In the genomic region with DNA sequence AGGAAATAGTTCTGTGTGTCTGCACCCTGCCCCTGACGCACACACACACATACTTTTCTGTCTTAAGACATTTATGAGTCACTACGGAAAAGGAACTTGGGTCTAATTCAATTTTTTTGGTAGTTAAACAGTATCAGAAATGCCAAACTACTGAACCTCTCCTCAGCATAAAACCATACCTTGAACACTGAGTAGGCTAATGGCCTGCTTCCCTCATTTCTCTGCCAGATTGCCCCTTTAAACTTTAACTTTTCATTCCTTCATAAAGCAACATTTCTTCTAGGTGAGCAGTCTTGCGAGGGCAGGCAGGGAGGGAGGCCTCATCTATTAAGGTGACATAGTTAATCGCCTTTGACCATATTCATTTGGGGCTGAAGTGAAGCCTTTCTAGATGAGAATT, we compare ENCODE assay signal across 27 mouse cellular contexts.
DNase-seq lines count a peak whose midpoint lies in the region; ATAC-seq and TF ChIP-seq lines count a peak whose summit lies in the region.
"Had no signal": no experiment of that assay in that cellular context is flagged by ENCODE, and none has a peak within 500 bp of the region (broad histone marks: within the 10 kb centered on the region; RNA-seq: fewer than 3 reads in every experiment).

No protein-coding gene starts in this region.

- H3K4me2 ChIP-seq in kidney, embryonic 15.5 days: no peak overlapping the region
- H3K4me2 ChIP-seq in liver, embryonic 12.5 days: no peak overlapping the region
- H3K4me2 ChIP-seq: embryonic facial prominence, embryonic 13.5 days; forebrain, embryonic 12.5 days; forebrain, embryonic 15.5 days; heart, embryonic 11.5 days; hindbrain, embryonic 12.5 days; hindbrain, embryonic 15.5 days had no signal

- TF ChIP-seq POLR2A in kidney, adult 2 months (IDR thresholded peaks at IDR 0.05; ENCODE audit: low read depth, low read length): no peak

- no peaks in the 10 kb centered on the region for H3K36me3 ChIP-seq in kidney, adult 2 months (ENCODE audit: control insufficient read depth, insufficient read depth, low read length)
- no peaks in the 10 kb centered on the region for H3K36me3 ChIP-seq in kidney, embryonic 15.5 days
- H3K36me3 ChIP-seq in liver, embryonic 12.5 days: no peaks in the 10 kb centered on the region
- H3K36me3 ChIP-seq: embryonic facial prominence, embryonic 10.5 days; embryonic facial prominence, embryonic 13.5 days; forebrain, embryonic 12.5 days; forebrain, embryonic 15.5 days; G1E; hindbrain, embryonic 12.5 days; hindbrain, embryonic 15.5 days had no signal

- no peaks in the 10 kb centered on the region for H3K27me3 ChIP-seq in kidney, adult 2 months (replicated peaks; ENCODE audit: control insufficient read depth, insufficient read depth, low read length)
- H3K27me3 ChIP-seq in kidney, embryonic 15.5 days: no peaks in the 10 kb centered on the region
- no peaks in the 10 kb centered on the region for H3K27me3 ChIP-seq in liver, embryonic 12.5 days (replicated peaks)
- H3K27me3 ChIP-seq: CH12.LX; embryonic facial prominence, embryonic 13.5 days; forebrain, embryonic 12.5 days; forebrain, embryonic 15.5 days; hindbrain, embryonic 12.5 days; hindbrain, embryonic 15.5 days had no signal

- no peak overlapping the region for H3K27ac ChIP-seq in kidney, adult 2 months (ENCODE audit: insufficient read depth, low read depth, low read length)
- peak overlapping the region; percentile 45; the same call in 1 of the 2 replicates for H3K27ac ChIP-seq in kidney, embryonic 15.5 days
- no peak overlapping the region for H3K27ac ChIP-seq in liver, embryonic 12.5 days
- H3K27ac ChIP-seq: embryonic facial prominence, embryonic 10.5 days; embryonic facial prominence, embryonic 13.5 days; forebrain, embryonic 12.5 days; forebrain, embryonic 15.5 days; hindbrain, embryonic 12.5 days; hindbrain, embryonic 15.5 days had no signal

- no peak overlapping the region for H3K4me3 ChIP-seq in kidney, adult 2 months (ENCODE audit: insufficient read depth, low read depth, low read length)
- no peak overlapping the region for H3K4me3 ChIP-seq in kidney, embryonic 15.5 days (replicated peaks)
- no peak overlapping the region for H3K4me3 ChIP-seq in liver, embryonic 12.5 days
- H3K4me3 ChIP-seq: embryonic facial prominence, embryonic 10.5 days; embryonic facial prominence, embryonic 13.5 days; erythroblast, embryonic 14.5 days; forebrain, embryonic 12.5 days; forebrain, embryonic 15.5 days; hindbrain, embryonic 12.5 days; hindbrain, embryonic 15.5 days had no signal

- no peak overlapping the region for H3K9ac ChIP-seq in kidney, embryonic 15.5 days
- no peak overlapping the region for H3K9ac ChIP-seq in liver, embryonic 12.5 days
- H3K9ac ChIP-seq: embryonic facial prominence, embryonic 13.5 days; forebrain, embryonic 12.5 days; forebrain, embryonic 15.5 days; hindbrain, embryonic 12.5 days; hindbrain, embryonic 15.5 days had no signal

- WGBS in kidney, adult 2 months: 31% methylated on average over 4 of the region's 4 CpGs
- WGBS in kidney, embryonic 15.5 days: 71% methylated on average over 4 of the region's 4 CpGs
- WGBS in liver, embryonic 12.5 days (ENCODE audit: insufficient replicate concordance): 79% methylated on average over 4 of the region's 4 CpGs

- no peak for TF ChIP-seq CTCF in kidney, adult 2 months (conservative IDR thresholded peaks at IDR 0.05; ENCODE audit: insufficient read depth, insufficient read length, low read depth, low read length)

- peak; percentile 13 for DNase-seq in kidney, adult 2 months
- no peak for DNase-seq in kidney, adult 18-20 months
- DNase-seq in kidney, postnatal 10 days: peak; percentile 8
- no peak for DNase-seq in lung, postnatal 10 days
- DNase-seq in cerebellum, postnatal 25 days: no peak
- DNase-seq: adrenal gland, adult 2 months; adrenal gland, postnatal 14 days; B cell, adult 2 months; cerebellum, adult 11 months; cerebellum, adult 2 months; cerebellum, adult 9-11 months; cerebellum, postnatal 36 days; embryo, embryonic 11 days; gastrocnemius, postnatal 14 days; heart, adult 11 months had no signal

- H3K4me1 ChIP-seq in kidney, adult 2 months (ENCODE audit: control insufficient read depth, insufficient read depth, low read length): no peaks in the 10 kb centered on the region
- H3K4me1 ChIP-seq in kidney, embryonic 15.5 days: no peaks in the 10 kb centered on the region
- H3K4me1 ChIP-seq in liver, embryonic 12.5 days: no peaks in the 10 kb centered on the region
- H3K4me1 ChIP-seq: embryonic facial prominence, embryonic 10.5 days; embryonic facial prominence, embryonic 13.5 days; forebrain, embryonic 12.5 days; forebrain, embryonic 15.5 days; hindbrain, embryonic 12.5 days; hindbrain, embryonic 15.5 days had no signal

- ATAC-seq in kidney, embryonic 15.5 days (replicated peaks; ENCODE audit: low FRiP score): peak; percentile 90
- no peak for ATAC-seq in liver, embryonic 12.5 days
- ATAC-seq: forebrain, embryonic 15.5 days had no signal

- H3K9me3 ChIP-seq in kidney, embryonic 15.5 days (replicated peaks): no peaks in the 10 kb centered on the region
- H3K9me3 ChIP-seq in liver, embryonic 12.5 days (replicated peaks): no peaks in the 10 kb centered on the region
- H3K9me3 ChIP-seq: embryonic facial prominence, embryonic 10.5 days; embryonic facial prominence, embryonic 13.5 days; forebrain, embryonic 12.5 days; forebrain, embryonic 15.5 days; G1E; hindbrain, embryonic 12.5 days; hindbrain, embryonic 15.5 days had no signal

Comparison
In these comparisons a context has a peak if more than half of its experiments do, and no peak if none do; other contexts are left out.
1. DNase-seq: peak in kidney, adult 2 months (single experiment) and kidney, postnatal 10 days (single experiment); none in kidney, adult 18-20 months (single experiment), lung, postnatal 10 days (single experiment) and cerebellum, postnatal 25 days (0 of 2).